Mouse (Mus musculus): ENCODE results near the gene Rem1.

The Rem1 gene

GRCm38 (mm10) chr2:152626774-152627591 is at the start of gene Rem1:
Gene Rem1, plus strand, starts transcription at chr2:152626951.
- no peak for DNase-seq

GRCm38 (mm10) chr2:152580107-152580506 is 46.6 kb upstream of the Rem1 start, which contains the start of gene Defb19:
Gene Defb19, minus strand, starts transcription at chr2:152580312.
- no peak for DNase-seq

- DNase-seq: no peak
These were observed 46.1 kb upstream of the Rem1 start for GRCm38 (mm10) chr2:152580612-152581011.

- DNase-seq: no peak
These were observed 39.7 kb upstream of the Rem1 start for GRCm38 (mm10) chr2:152586926-152587560.

GRCm38 (mm10) chr2:152588450-152588849 is 38.3 kb upstream of the Rem1 start:
- DNase-seq: no peak

GRCm38 (mm10) chr2:152589021-152589420 is 37.7 kb upstream of the Rem1 start:
- no peak for DNase-seq

- no peak for DNase-seq
These were observed 27.5 kb upstream of the Rem1 start, which contains the start of gene Defb45 for GRCm38 (mm10) chr2:152599299-152599698. Gene Defb45, minus strand, starts transcription at chr2:152599399.

- DNase-seq: no peak
These were observed 26.7 kb upstream of the Rem1 start for GRCm38 (mm10) chr2:152600076-152600475.

GRCm38 (mm10) chr2:152601275-152601960 is 25.3 kb upstream of the Rem1 start:
- DNase-seq: no peak

- DNase-seq: no peak
These were observed 22.7 kb upstream of the Rem1 start, which contains the start of gene Defb36 for GRCm38 (mm10) chr2:152604057-152604456. Gene Defb36, plus strand, starts transcription at chr2:152604327.

- no peak for DNase-seq
These were observed 19.0 kb upstream of the Rem1 start for GRCm38 (mm10) chr2:152607746-152608145.

GRCm38 (mm10) chr2:152608719-152609118 is 18.0 kb upstream of the Rem1 start:
- no peak for DNase-seq

GRCm38 (mm10) chr2:152612193-152612592 is 14.6 kb upstream of the Rem1 start:
- DNase-seq: no peak

- no peak for DNase-seq
These were observed 11.2 kb upstream of the Rem1 start for GRCm38 (mm10) chr2:152615563-152615962.

- DNase-seq: no peak
These were observed 10.3 kb upstream of the Rem1 start for GRCm38 (mm10) chr2:152616470-152616869.

- DNase-seq: no peak
These were observed 9.4 kb upstream of the Rem1 start for GRCm38 (mm10) chr2:152617374-152617773.

- no peak for DNase-seq
These were observed 6.2 kb upstream of the Rem1 start for GRCm38 (mm10) chr2:152620367-152621134.

GRCm38 (mm10) chr2:152622151-152622550 is 4.6 kb upstream of the Rem1 start:
- DNase-seq: no peak

GRCm38 (mm10) chr2:152622953-152623352 is 3.8 kb upstream of the Rem1 start, which contains the start of gene Defb25:
Gene Defb25, minus strand, starts transcription at chr2:152623053.
- DNase-seq: no peak

- no peak for DNase-seq
These were observed 2.2 kb upstream of the Rem1 start for GRCm38 (mm10) chr2:152624566-152624965.

GRCm38 (mm10) chr2:152625256-152625655 is 1.5 kb upstream of the Rem1 start:
- DNase-seq: no peak

- no peak for DNase-seq
These were observed 1.3 kb downstream of the Rem1 start for GRCm38 (mm10) chr2:152628066-152628465.

GRCm38 (mm10) chr2:152629239-152629638 is 2.5 kb downstream of the Rem1 start:
- no peak for DNase-seq
